Mouse (Mus musculus): ENCODE measurements around the gene Gpatch3.

GRCm38 (mm10) chr4:133583690-133584058 is 9.1 kb downstream of the Gpatch3 start:
- TF ChIP-seq CTCF (IDR thresholded peaks at IDR 0.05; ENCODE audit: low read depth, low read length) (no peak), POLR2A (IDR thresholded peaks at IDR 0.05; ENCODE audit: borderline replicate concordance, low read depth, low read length) (no peak)
